Mouse (Mus musculus): ENCODE data around the gene Sowahc.
A peak's percentile ranks its signal among the peaks of the same experiment; 100 is the strongest.

Sowahc gene

DNA sequence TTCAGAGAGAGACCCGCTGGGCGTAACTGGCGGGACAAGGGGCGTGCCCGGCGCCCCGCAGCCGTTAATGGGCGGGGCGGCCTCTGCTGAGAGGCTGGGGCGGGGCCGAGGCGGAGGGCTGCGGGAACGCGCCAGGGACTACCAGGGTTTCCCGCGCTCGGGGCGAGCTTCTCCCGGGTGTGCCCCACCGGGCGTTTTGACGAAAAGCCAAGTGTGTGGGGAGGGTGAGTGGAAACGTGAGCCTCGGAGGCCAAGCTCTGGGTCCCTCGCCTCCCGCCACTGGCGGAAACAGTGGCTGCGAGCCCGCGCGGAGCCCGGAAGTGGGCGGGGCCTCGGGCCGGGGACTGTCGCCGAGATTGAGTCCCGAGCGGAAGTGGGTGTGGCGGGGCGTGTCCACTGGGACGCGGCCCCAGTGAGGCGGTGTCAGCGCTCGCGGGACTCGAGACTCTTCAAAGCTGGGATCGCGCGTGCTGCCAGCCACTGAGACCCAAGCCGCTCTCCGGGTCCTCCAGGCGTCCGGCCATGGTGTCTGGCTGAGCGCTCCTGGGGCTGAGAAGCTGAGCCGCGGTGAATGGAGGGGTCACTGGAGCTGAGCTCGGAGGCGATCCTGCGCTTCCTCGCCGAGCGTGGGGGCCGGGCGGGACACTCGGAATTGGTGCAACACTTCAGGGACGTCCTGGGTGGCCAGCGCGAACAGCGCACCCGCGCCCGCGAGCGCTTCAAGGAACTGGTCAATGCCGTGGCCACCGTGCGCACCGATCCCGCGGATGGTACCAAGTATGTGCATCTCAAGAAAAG, at the start of gene Sowahc, which contains the start of gene Sept10:
Gene Sowahc (plus strand): TSS at position 481 of the 798 bp plus-strand sequence.
Gene Sept10 (minus strand): TSS at position 375 of the 798 bp plus-strand sequence.
- DNase-seq, result peak; percentile 99

DNA sequence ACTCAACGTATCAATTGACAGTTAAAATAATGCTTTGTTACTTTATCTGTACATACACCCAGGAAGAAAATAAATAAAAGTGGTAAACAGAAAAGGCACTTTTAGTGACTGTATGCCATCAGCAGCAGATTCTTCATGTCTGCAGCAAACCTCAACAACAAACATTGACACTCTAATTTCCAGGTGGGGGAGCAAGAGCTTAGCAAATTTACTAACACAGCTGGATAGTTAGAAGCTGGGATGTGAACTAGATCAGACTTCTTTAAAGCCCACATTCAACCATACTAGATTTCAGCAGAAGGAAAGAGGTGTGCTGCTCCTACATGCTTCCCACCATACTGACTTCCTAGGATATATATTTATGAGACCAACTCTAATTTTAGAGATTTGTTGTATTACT, 49.2 kb upstream of the Sowahc start:
- no peak for DNase-seq

DNA sequence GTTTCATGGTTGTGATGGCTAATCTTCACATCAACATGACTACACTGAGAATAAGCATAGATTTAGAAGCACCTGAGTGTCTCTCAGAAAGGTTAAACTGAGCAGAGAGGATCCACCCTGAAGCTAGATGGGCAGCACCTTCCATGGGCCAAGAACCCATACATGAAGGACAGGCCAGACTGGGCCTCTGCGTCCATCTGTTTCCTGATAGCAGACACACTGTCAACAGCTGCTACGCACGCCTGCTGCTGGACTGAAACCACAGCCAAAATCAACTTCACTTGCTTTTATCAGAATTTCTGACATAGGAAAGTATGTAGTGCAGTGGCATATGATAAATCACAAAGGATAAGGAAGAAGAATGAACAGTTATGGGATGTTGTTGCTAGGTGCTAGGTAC, 42.1 kb upstream of the Sowahc start:
- no peak for DNase-seq

DNA sequence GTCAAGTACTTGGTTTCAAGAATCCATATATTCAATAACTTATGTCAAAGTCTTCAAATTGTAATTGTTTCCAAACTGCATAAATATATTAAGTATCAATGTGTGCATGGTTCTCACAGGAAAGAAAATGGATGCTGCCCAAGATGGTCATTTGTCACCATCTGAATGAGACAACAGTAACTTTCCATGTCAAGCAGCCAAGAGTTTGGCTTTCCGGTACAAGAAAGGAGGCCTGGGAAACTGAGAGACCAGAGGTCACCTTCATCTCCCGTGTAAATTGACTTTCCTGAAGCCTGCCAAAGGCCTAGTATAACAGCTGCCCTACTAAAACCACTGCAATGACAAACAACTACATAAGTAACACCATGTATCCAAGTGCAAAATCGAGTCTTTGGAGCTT, 39.4 kb upstream of the Sowahc start:
- no peak for DNase-seq

DNA sequence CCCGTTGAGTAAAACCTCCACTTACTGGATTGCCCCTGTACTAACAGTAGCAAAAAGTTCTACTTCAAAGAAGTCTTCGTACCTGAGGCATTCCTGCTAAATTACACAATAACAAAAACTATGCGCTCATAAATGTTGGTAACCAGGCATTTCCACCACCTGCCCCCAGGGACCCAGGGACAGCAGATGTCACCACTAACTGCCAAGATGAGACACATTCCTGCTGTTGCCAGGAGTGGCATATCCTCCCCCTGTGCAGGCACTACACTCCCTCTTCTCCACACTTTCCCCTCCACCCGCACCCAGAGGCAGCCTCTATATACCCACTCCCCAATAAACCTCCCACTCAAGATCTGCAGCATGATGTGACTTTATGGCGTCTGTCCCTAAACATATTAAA, 26.9 kb upstream of the Sowahc start:
- DNase-seq, result no peak

DNA sequence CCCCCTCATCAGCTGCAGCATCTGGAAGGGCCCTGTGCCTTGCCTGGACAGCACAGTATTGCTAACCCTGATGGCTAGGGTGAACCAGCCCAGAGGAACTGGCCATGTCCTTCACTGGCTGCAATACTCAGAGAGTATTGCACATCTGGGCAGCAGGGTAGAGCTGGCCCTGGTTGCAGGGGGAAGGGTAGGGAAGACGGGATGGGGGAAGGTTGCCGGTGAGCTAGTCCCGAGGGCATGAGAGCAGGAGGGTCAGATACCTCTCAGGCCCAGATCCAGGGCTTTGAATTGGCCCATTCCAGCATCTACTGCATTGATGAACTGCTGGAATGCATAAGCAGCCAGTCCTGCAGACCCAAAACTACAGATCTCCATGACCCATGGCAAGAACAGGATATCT, 25.0 kb upstream of the Sowahc start:
- no peak for DNase-seq

DNA sequence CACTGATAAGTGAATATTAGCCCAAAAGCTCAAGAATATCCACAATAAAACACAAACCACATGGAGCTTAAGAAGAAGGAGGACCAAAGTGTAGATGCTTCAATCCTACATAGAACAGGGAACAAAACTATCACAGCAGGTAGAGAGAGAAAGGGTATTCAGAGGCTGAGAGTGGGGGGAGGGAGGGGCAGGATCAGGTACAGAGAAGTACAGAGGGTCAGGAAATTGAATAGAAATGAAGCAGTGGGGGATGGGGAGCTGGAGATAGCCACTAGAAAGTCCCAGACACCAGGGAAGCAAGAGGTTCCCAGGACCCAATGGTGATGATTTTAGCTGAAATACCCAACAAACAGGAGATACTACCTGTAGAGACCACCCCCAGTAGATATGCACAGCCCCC, 21.7 kb upstream of the Sowahc start:
- no peak for DNase-seq

DNA sequence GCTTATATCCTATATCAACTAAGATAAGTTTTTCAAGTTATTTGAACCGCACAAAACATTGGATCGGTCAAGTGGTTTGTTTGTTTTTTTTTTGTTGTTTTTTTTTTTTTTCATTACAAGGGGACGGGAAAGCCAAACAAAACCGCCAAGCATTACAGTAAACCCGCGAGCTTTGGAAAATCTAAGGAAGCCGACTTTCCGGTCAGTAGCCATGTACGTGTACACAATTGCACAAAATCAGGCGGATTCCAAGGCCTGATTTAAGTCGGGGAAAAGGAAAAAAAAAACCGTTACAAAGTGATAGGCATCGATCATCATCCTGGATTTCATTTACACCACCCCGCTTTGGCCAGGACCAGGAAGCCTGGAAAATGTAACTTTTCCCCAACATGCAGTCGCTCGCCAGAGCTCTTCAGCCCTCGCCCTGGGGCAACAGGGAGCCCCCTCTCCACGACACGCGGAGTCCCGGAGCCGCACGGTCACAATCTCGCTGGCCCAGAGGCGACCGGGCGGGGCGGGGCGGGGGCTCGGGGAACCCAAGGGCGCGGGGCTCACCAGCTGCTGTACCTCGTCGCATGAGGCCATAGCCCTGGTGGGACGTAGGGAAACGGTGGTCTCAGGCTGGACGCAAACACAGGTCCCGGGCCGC, 805 bp upstream of the Sowahc start:
- DNase-seq, result peak; percentile 20

DNA sequence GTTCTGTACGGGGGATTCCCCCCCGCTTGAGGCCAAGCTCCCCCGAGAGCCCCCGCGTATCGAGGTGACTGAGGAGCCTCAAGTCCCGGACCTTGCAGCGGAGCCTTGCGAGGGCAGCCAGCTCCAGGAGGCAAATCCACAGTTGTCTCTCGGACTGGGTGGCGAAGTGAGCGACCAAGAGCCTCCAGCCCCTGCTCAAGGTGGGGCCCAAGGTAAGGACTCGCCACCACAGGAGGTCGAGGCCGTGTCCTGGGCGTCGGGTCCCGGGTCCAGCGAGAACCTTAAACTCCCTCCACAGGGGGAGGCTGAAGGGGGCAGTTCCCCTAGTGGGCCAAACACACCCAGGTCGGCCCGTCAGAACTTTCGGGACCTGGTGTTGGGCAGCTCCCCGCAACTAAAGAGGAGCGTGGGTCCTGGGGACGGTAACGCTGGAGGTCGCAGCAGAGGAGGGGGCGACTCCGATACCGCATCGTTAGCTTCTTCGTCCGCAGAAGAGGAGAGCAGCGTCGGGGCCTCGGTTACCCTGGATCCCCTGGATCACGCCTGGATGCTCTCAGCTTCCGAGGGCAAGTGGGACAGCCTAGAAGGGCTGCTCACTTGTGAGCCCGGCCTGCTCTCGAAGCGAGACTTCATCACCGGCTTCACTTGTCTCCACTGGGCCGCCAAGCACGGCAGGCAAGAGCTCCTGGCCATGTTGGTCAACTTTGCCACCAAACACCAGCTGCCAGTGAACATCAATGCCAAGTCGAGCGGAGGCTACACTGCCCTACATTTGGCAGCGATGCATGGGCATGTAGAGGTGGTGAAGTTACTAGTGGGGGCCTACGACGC, 733 bp downstream of the Sowahc start:
- peak; percentile 15 for DNase-seq

DNA sequence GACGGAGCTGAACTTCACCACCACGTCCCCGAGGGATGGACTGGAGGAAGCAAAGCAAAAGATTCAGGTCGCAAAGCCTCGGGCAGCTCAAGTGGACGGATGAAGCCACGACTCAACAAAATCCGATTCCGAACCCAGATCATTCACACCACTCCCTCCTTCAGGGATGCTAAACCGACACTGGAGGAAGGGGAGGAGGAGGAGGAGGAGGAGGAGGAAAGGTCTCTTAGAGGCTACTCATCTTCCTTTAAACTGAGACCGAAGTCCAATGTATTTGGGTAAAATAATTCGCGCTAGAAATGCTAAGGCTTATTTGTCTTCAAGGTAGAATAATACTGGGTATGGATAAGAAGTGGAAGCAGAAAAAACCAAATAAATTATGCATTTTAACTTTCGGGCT, 1.5 kb downstream of the Sowahc start:
- no peak for DNase-seq

DNA sequence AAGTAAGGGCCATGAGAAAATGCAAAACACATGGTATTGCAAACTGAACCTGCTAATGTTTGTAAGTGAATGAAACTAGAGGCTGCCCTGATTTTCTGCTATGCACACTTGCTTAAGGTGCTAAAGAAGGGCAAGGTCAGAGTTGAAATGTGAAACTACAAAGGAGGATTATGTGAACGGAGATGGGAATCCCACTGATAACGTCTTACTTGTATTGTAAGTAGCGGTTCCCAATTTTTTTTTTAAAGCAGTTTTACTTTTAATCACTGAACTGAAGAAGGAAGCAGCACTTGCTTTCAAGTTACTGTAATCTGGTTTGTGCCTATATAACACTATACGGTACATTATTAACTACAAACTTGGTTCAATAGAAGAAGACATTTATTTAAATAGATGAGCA, 2.1 kb downstream of the Sowahc start:
- DNase-seq, result no peak

DNA sequence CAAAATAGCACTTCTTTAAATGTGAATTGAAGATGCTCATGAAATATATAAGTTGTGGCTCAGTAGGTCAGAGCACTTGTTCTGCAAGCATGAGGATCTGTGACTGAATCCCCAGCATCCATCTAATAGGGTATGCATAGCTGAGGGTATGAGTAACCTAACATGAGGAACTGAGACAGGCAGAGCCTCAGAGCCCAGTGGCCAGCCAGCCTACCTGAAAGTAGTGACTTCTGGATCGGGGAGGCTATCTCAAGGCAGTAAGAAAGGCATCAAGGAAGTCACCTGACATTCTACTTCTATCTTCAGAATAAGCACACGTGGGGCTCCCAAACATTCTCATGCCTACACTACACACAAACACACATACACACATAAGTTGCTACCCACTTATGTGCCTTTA, 3.4 kb downstream of the Sowahc start:
- DNase-seq, result no peak

DNA sequence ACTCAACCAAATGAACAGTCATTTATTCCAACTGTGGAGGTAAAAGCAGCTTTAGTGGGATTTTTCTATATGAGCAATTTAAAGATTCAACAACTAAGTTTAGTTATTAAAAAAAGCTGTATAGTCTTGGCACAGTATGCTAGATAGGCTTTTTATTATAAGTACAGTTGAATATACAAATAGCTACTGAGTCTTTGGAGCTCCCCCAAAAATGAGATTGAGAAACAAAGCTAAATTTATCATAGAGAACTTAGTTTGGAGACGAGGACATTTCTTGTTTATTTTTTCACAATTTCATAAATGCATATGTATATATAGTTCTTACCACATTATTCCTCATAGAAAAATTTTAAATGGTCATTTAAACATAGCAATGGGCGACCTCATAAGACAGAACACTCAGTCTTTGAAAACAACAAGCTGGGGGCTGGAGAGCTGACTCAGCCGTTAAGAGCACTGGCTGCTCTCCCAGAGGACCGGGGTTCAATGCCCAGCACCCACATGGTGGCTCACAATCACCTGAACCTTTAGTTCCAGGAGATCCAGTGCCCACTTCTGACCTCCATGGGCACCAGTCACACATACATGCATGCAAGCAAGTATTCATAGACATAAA, 7.6 kb downstream of the Sowahc start:
- DNase-seq, result no peak

DNA sequence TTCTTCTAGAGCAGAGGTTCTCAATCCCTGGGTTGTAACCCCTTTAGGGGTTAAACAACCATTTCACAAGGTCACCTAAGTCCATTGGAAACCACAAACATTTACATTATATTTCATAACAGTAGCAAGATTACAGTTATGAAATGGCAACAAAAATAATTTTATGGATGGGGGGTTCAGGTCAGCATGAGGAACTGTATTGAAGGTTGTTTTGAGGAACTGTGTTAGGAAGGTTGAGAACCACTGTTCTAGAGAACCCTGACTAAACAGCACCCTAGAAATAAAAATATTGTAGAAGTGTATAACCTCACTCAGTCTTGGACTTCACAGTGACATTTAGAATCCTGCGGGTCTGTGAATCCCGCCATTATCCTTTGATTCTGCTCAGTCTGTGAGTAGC, 13.5 kb downstream of the Sowahc start:
- DNase-seq, result no peak

DNA sequence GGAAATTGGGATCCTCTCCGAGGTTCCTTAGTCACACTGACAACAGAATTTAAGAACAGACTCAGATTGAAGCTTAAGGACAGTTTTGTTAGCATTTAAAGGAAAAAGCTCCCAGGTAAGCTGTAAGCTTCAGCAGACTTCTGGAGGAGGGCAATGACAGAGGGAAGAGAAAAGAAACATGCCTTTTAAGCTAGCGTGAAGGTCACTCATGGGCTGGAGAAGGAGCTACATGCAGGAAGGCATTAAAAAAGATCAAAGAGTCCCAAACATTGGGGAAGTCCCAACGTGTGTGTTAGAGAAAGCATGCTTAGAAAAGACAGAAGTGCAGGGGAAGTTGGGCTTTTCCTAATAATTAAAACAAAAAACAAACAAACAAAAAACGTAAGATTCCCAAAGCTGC, 14.1 kb downstream of the Sowahc start:
- DNase-seq, result no peak

DNA sequence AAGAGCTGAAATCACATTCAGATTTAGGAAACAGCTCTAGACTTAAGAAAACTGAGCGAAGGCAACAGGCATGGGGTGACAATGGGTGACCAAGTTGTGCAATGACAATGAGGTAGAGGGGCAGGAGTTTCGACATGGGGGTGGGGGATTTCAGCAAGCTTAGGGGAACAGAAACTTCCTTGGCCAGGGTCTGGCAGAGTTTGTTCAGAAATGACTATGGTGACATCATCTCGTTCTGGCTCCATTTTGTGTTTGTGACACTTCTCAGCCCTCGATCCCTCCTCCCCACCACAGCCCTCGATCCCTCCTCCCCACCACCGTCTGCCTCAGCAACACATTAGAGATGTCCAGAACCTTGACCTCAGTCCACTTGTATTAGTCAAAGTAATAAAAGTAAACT, 14.7 kb downstream of the Sowahc start:
- peak; percentile 37 for DNase-seq

DNA sequence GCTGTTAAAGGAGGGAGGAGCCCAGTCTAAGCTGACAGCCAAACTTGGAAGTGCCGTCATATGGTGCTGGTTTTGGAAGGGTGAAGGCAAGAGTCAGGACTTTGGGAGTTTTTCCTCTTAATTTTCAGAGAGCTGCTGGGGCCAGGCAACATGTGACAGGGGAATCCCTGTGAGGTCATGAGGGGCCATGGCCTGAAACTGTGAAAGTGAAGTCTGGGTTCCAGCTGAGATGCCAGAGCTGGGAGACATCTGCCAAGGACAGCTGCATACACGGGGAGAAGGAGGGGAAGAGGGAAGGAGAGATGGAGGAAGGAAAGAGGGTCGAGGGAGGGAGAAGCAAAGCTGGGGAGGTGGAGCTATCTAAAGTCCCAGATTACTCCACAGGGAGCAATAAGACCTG, 16.0 kb downstream of the Sowahc start:
- DNase-seq, result peak; percentile 35

DNA sequence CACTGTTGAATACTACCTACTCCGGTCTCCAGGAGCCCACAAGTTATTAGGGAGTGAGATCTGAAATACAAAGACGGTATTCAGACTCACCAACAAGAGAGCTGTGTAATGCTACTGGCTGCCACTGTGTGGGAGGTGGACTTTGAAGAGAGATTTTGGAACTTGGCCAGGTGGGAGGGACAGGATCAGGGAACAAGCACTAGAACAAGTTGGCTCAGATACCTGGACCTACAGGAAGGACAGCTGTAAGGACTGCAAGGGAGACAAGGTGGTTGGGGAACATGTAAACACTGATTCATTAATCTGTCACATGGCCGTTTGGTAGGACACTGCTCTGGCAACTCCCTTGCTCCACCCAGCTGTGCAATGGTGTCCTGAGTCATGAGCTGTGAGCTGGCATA, 19.4 kb downstream of the Sowahc start:
- peak; percentile 65 for DNase-seq

DNA sequence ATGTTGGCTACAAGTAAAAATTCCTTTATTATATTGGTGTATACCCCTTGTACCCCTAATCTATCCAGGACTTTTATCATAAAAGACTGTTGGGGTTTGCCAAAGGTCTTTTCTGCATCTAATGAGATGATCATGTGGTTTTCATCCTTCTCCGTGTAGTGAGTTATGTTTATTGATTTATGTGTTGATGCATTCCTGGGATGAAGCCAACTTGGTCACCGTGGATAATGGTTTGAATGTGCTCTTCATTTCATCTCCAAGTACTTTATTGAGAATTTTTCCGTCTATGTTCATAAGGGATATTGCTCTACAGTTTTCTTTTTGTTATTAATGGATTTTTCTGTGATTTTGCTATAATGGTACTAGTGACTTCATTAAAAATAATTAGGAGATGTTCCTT, 27.8 kb downstream of the Sowahc start:
- DNase-seq, result no peak

DNA sequence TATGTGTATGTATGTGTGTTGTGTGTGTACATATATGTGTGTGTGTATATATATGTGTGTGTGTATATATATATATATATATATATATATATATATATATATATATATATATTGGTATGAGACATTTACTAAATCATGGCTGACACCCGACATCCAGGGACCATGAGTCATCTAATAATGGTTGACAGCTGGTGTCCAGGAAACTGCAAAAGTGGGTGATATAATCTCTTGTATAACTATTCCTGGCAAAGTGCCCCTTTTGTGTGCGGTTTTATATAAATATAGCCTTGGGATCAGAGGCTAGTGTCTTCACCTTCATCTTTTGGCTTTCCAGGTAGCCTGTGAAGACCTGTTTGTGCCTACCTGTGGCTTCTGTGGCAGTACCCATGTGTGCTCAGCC, 28.9 kb downstream of the Sowahc start:
- no peak for DNase-seq

DNA sequence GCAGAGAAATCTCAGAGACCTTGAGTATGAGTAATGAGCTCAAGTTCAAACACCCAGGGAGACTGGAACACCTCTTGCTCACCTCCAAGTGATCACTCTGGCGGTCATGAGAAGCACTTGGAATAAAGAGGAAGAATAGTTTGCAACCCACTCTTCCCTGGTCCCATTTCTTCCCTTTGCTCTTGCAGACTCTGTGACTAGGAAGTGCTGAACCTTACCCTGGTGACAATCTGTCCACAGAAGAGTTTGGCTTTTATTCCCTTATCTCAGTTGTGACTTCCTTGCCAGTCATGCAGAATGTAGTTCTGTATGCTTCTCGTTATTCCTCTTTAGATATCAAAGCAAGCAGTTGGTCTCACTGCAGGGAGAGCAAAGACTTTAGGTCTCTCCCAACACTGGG, 30.2 kb downstream of the Sowahc start:
- no peak for DNase-seq

DNA sequence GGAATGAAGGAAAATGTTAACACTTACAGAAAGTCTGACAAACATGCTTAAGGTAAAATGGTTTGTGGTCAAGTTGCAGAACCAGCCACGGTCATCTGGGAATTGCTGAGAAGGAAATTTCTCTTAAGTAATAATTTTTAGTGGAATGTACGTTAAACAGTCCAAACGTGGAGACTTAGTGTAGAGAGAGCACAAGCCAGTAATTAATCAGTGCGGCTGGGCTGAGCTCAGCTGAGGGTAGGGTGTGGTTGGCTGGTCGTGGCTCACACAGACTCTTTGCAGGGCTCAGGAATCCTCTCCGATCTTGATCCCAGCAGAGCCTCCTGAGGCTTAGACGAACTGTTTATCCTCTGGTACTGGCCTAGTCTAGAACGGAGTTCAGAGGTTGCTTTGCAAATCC, 30.6 kb downstream of the Sowahc start:
- DNase-seq, result no peak

DNA sequence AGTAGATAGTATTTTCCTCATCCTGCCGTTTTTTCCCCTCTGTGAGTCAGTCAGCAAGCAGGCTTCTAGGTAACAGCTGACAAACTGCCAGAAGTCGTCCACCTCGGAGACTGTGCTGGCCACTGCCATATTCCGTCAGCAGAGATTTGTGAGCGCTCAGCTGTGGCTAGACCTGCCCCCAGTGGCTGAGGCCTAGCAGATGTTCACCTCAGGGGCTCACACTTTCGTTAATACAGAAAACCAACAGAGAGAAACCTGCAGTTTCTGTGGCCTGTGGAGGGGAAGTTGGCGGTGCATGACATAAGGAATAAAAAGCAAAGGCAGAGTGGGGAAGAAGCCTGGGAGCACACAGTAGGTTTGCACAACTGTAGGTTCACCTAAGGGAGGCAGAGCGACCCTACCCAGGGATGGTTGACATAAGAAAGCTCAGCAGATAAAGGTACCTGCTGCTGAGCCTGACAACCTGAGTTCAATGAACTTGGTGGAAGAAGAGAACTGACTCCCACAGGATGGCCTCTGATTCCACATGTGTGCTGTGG, 31.9 kb downstream of the Sowahc start:
- DNase-seq, result no peak

All from lung, postnatal 14 days (tissue).